Mouse (Mus musculus) heart, postnatal 10 days (tissue): ENCODE results near the gene Pla2g2d. TPM values are rescaled to one million over a fixed set of nuclear protein-coding genes. Genes with fewer than 3 reads are reported as not detected.

Experiments used
- DNase-seq, 2 experiments: peaks; one replicate each; pipeline ENCODE4 v3.0.0; 2021
- intact Hi-C: fragments of 180-260 bp; cut with DNase I; formaldehyde crosslinking; loops from one replicate; pipeline ENCODE4 v1.15.1; 2025
- total RNA-seq, 2 experiments: library from RNA; stranded (reverse); gene quantifications; 2 replicates each; pipeline ENCODE4 v1.2.3; 2021

Pla2g2d gene
- not detected for total RNA-seq

GRCm38 (mm10) chr4:138775435-138775834, at the start of gene Pla2g2d:
Gene Pla2g2d, plus strand, starts transcription at chr4:138775735.
- no peak for DNase-seq
- intact Hi-C loops: no loop called here

GRCm38 (mm10) chr4:138725751-138726150, 49.8 kb upstream of the Pla2g2d start:
- intact Hi-C loops: no loop called here
- no peak for DNase-seq

GRCm38 (mm10) chr4:138729018-138729703, 46.4 kb upstream of the Pla2g2d start:
- intact Hi-C loops: no loop called here
- no peak for DNase-seq

- intact Hi-C loops: no loop called here
- no peak for DNase-seq
These were observed 41.4 kb upstream of the Pla2g2d start for GRCm38 (mm10) chr4:138734105-138734504.

- DNase-seq: no peak
These were observed 40.7 kb upstream of the Pla2g2d start for GRCm38 (mm10) chr4:138734863-138735262.

GRCm38 (mm10) chr4:138737031-138737430, 38.5 kb upstream of the Pla2g2d start, which contains the start of gene Ubxn10:
Gene Ubxn10, minus strand, starts transcription at chr4:138737167.
- intact Hi-C loops: no loop called here
- no peak for DNase-seq

More at GRCm38 (mm10) chr4:138734863-138735262, 40.7 kb upstream of the Pla2g2d start:
- intact Hi-C loops: no loop called here

GRCm38 (mm10) chr4:138739136-138739851, 36.2 kb upstream of the Pla2g2d start:
- no peak for DNase-seq
- intact Hi-C loops: no loop called here

- no peak for DNase-seq
These were observed 29.7 kb upstream of the Pla2g2d start for GRCm38 (mm10) chr4:138745884-138746283.

GRCm38 (mm10) chr4:138746866-138747265, 28.7 kb upstream of the Pla2g2d start:
- intact Hi-C loops: no loop called here
- DNase-seq: no peak

More at GRCm38 (mm10) chr4:138745884-138746283, 29.7 kb upstream of the Pla2g2d start:
- intact Hi-C loops: no loop called here

- intact Hi-C loops: loop anchor here (1.0 to 2.0 kb wide), 3 partner anchors 39 to 103 kb away; no protein-coding TSS in a partner anchor
- DNase-seq: no peak
These were observed 27.7 kb upstream of the Pla2g2d start for GRCm38 (mm10) chr4:138747851-138748250.

GRCm38 (mm10) chr4:138748369-138749072, 27.0 kb upstream of the Pla2g2d start:
- peak; percentile 55 to 73 for DNase-seq

GRCm38 (mm10) chr4:138752603-138753002, 22.9 kb upstream of the Pla2g2d start:
- intact Hi-C loops: no loop called here
- DNase-seq: no peak

More at GRCm38 (mm10) chr4:138748369-138749072, 27.0 kb upstream of the Pla2g2d start:
- intact Hi-C loops: loop anchor here (1.0 to 2.0 kb wide), 3 partner anchors 40 to 103 kb away; no protein-coding TSS in a partner anchor

- intact Hi-C loops: no loop called here
- peak; percentile 14 to 15 for DNase-seq
These were observed 21.9 kb upstream of the Pla2g2d start for GRCm38 (mm10) chr4:138753608-138754007.

GRCm38 (mm10) chr4:138754432-138754831, 21.1 kb upstream of the Pla2g2d start:
- intact Hi-C loops: no loop called here
- no peak for DNase-seq

GRCm38 (mm10) chr4:138755439-138755838, 20.1 kb upstream of the Pla2g2d start:
- intact Hi-C loops: no loop called here

GRCm38 (mm10) chr4:138755983-138756382, 19.6 kb upstream of the Pla2g2d start:
- DNase-seq: no peak
- intact Hi-C loops: no loop called here

More at GRCm38 (mm10) chr4:138755439-138755838, 20.1 kb upstream of the Pla2g2d start:
- DNase-seq: no peak

- DNase-seq: no peak
- intact Hi-C loops: no loop called here
These were observed 18.1 kb upstream of the Pla2g2d start, which contains the start of gene Pla2g2f for GRCm38 (mm10) chr4:138757416-138757815. Gene Pla2g2f, minus strand, starts transcription at chr4:138757626.

GRCm38 (mm10) chr4:138762266-138762665, 13.3 kb upstream of the Pla2g2d start:
- intact Hi-C loops: no loop called here
- no peak for DNase-seq

GRCm38 (mm10) chr4:138771970-138772369, 3.6 kb upstream of the Pla2g2d start:
- intact Hi-C loops: no loop called here
- DNase-seq: no peak

- no peak for DNase-seq
- intact Hi-C loops: no loop called here
These were observed 3.1 kb upstream of the Pla2g2d start for GRCm38 (mm10) chr4:138772386-138772785.
